Mouse (Mus musculus): Measurements from ENCODE around the gene Olfr1340.

Gene Olfr1340

GRCm38 (mm10) chr4:118719838-118720237 lies at the start of gene Olfr1340:
Olfr1340 (plus strand) TSS chr4:118720138.
- DNase-seq (ENCODE audit: low spot score), result no peak

- DNase-seq (ENCODE audit: low spot score), result no peak
Observed at GRCm38 (mm10) chr4:118687086-118687485, 32.9 kb upstream of the Olfr1340 start.

- peak; percentile 24 for DNase-seq (ENCODE audit: low spot score)
Observed at GRCm38 (mm10) chr4:118692412-118692973, 27.4 kb upstream of the Olfr1340 start, which contains the start of gene Olfr1342. Olfr1342 (minus strand) TSS chr4:118692756.

- DNase-seq (ENCODE audit: low spot score), result peak; percentile 13
Observed at GRCm38 (mm10) chr4:118693812-118694211, 26.1 kb upstream of the Olfr1340 start.

GRCm38 (mm10) chr4:118703223-118703622 lies 16.7 kb upstream of the Olfr1340 start, which contains the start of gene Olfr1341:
Olfr1341 (plus strand) TSS chr4:118703523.
- no peak for DNase-seq (ENCODE audit: low spot score)

GRCm38 (mm10) chr4:118708086-118708485 lies 11.9 kb upstream of the Olfr1340 start:
- DNase-seq (ENCODE audit: low spot score), result peak; percentile 12

- DNase-seq (ENCODE audit: low spot score), result no peak
Observed at GRCm38 (mm10) chr4:118711656-118712055, 8.3 kb upstream of the Olfr1340 start.

GRCm38 (mm10) chr4:118721742-118722483 lies 2.0 kb downstream of the Olfr1340 start:
- DNase-seq (ENCODE audit: low spot score), result peak; percentile 53

- no peak for DNase-seq (ENCODE audit: low spot score)
Observed at GRCm38 (mm10) chr4:118731875-118732274, 11.9 kb downstream of the Olfr1340 start, which contains the start of gene Olfr1339. Olfr1339 (plus strand) TSS chr4:118732175.

- no peak for DNase-seq (ENCODE audit: low spot score)
Observed at GRCm38 (mm10) chr4:118739574-118739973, 19.6 kb downstream of the Olfr1340 start.

- DNase-seq (ENCODE audit: low spot score), result no peak
Observed at GRCm38 (mm10) chr4:118740988-118741698, 21.2 kb downstream of the Olfr1340 start.

- DNase-seq (ENCODE audit: low spot score), result no peak
Observed at GRCm38 (mm10) chr4:118741881-118742280, 21.9 kb downstream of the Olfr1340 start.

- no peak for DNase-seq (ENCODE audit: low spot score)
Observed at GRCm38 (mm10) chr4:118758637-118759036, 38.7 kb downstream of the Olfr1340 start, which contains the start of gene Olfr1338. Olfr1338 (minus strand) TSS chr4:118758737.

All from testis, postnatal 10 days (tissue).